ENCODE assay signal across 14 mouse cellular contexts in the genomic region with DNA sequence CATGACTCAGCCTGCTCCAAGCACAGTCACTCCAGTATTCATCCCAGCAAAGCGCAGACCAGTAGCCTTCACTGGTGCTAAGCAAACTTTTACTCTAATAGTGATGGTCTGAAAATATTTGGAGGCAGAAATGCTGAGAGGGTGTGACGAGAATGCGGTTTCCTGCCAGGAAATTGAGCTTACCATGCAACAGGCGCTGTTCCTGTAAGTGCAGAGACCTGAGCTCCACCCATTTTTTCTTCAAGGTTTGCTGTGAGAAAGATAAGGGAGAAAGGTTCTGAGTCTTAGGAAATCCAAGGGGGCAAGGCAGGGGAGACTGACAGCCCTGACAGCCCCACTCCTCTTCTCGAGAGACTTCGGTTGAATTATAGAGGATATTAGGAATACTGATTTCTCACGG. TPM values are rescaled to one million over a fixed set of nuclear protein-coding genes. Genes with fewer than 3 reads are reported as not detected.
A peak's percentile ranks its signal among the peaks of the same experiment; 100 is the strongest.
DNase-seq lines count a peak whose midpoint lies in the region; ATAC-seq and TF ChIP-seq lines count a peak whose summit lies in the region.
"Had no signal": no experiment of that assay in that cellular context is flagged by ENCODE, and none has a peak within 500 bp of the region (broad histone marks: within the 10 kb centered on the region; RNA-seq: fewer than 3 reads in every experiment).

No protein-coding gene starts in this region.

- no peak overlapping the region; the same call in 1 of the 2 replicates for H3K4me2 ChIP-seq in liver, embryonic 13.5 days
- H3K4me2 ChIP-seq in forebrain, embryonic 11.5 days (ENCODE audit: low read depth, low read length, severe bottlenecking) = no peak overlapping the region
- H3K4me2 ChIP-seq: lung, embryonic 15.5 days had no signal

- H3K4me1 ChIP-seq in liver, embryonic 13.5 days (replicated peaks) = peaks cover 9% of the 10 kb centered on the region
- H3K4me1 ChIP-seq in spleen, adult 2 months (ENCODE audit: control insufficient read depth, insufficient read depth, insufficient read length) = peaks cover 23% of the 10 kb centered on the region
- no peaks in the 10 kb centered on the region for H3K4me1 ChIP-seq in forebrain, embryonic 11.5 days (replicated peaks; ENCODE audit: control insufficient read depth, insufficient read depth, low read length)
- H3K4me1 ChIP-seq: hindbrain, embryonic 10.5 days; lung, embryonic 15.5 days had no signal

- H3K9ac ChIP-seq in liver, embryonic 13.5 days = no peak overlapping the region
- H3K9ac ChIP-seq in forebrain, embryonic 11.5 days (ENCODE audit: low read length) = no peak overlapping the region
- H3K9ac ChIP-seq: lung, embryonic 15.5 days had no signal

- no peak for TF ChIP-seq CTCF in spleen, adult 2 months (IDR thresholded peaks at IDR 0.05; ENCODE audit: extremely low read depth, insufficient read depth, insufficient read length, insufficient replicate concordance)

- no peaks in the 10 kb centered on the region for H3K36me3 ChIP-seq in liver, embryonic 13.5 days
- peaks cover 32% of the 10 kb centered on the region for H3K36me3 ChIP-seq in spleen, adult 2 months (ENCODE audit: control insufficient read depth, insufficient read depth, low read length)
- no peaks in the 10 kb centered on the region for H3K36me3 ChIP-seq in forebrain, embryonic 11.5 days (ENCODE audit: control insufficient read depth, insufficient read depth, low read length)
- H3K36me3 ChIP-seq: hindbrain, embryonic 10.5 days; lung, embryonic 15.5 days had no signal

- no peaks in the 10 kb centered on the region for H3K9me3 ChIP-seq in liver, embryonic 13.5 days (replicated peaks)
- no peaks in the 10 kb centered on the region for H3K9me3 ChIP-seq in forebrain, embryonic 11.5 days (ENCODE audit: control insufficient read depth, low read length)
- H3K9me3 ChIP-seq: hindbrain, embryonic 10.5 days; lung, embryonic 15.5 days had no signal

- 21% methylated on average over 7 of the region's 7 CpGs for WGBS in liver, embryonic 13.5 days (ENCODE audit: insufficient replicate concordance)
- 8% methylated on average over 7 of the region's 7 CpGs for WGBS in spleen, adult 2 months
- WGBS in forebrain, embryonic 11.5 days = 95% methylated on average over 7 of the region's 7 CpGs

- no peaks in the 10 kb centered on the region for H3K27me3 ChIP-seq in liver, embryonic 13.5 days
- no peaks in the 10 kb centered on the region for H3K27me3 ChIP-seq in spleen, adult 2 months (ENCODE audit: control insufficient read depth, insufficient read depth, low read length)
- H3K27me3 ChIP-seq in forebrain, embryonic 11.5 days (ENCODE audit: control insufficient read depth, insufficient read depth, low read length) = no peaks in the 10 kb centered on the region
- H3K27me3 ChIP-seq: lung, embryonic 15.5 days had no signal

- no peak for TF ChIP-seq POLR2A in spleen, adult 2 months (IDR thresholded peaks at IDR 0.05; ENCODE audit: low read depth, low read length)

- peak; percentile 54 for ATAC-seq in liver, embryonic 13.5 days (ENCODE audit: low read depth)
- no peak for ATAC-seq in forebrain, embryonic 11.5 days (replicated peaks; ENCODE audit: low FRiP score)

- peak; percentile 90 for DNase-seq in CD4-positive helper T cell, adult 2 months (ENCODE audit: low read depth, low spot score)
- DNase-seq in MEL-GATA-1-ER (ENCODE audit: extremely low read depth, low read depth) = peak; percentile 90
- DNase-seq in liver, embryonic 13.5 days = no peak
- peak in 1 of 2 experiments; percentile 73 for DNase-seq in spleen, adult 2 months (ENCODE audit: low read depth in 1 of 2, low spot score in 2 of 2)
- no peak for DNase-seq in right cerebral cortex, postnatal 4 days
- DNase-seq in forebrain, embryonic 11.5 days (ENCODE audit: low spot score) = no peak
- no peak for DNase-seq in c-Kit-positive CD71-positive TER-119-positive erythroid progenitor cells, embryonic 14.5 days (ENCODE audit: low spot score)
- DNase-seq: adrenal gland, postnatal 10 days; cerebellum, adult 18-20 months; gastrocnemius, postnatal 25 days had no signal

- H3K4me3 ChIP-seq in liver, embryonic 13.5 days (replicated peaks) = no peak overlapping the region
- H3K4me3 ChIP-seq in spleen, adult 2 months (ENCODE audit: extremely low read depth, insufficient read depth, insufficient read length) = 0 out of 2 replicates have a peak overlapping the region, but pooled peaks have one; percentile 23
- H3K4me3 ChIP-seq in forebrain, embryonic 11.5 days (ENCODE audit: low read depth, low read length) = no peak overlapping the region
- H3K4me3 ChIP-seq: erythroblast, embryonic 14.5 days; hindbrain, embryonic 10.5 days; lung, embryonic 15.5 days; myocyte had no signal

- H3K27ac ChIP-seq in liver, embryonic 13.5 days = no peak overlapping the region
- H3K27ac ChIP-seq in spleen, adult 2 months (ENCODE audit: insufficient read depth, low read length) = peak overlapping the region; percentile 92
- H3K27ac ChIP-seq in forebrain, embryonic 11.5 days (ENCODE audit: low read depth, low read length) = no peak overlapping the region
- H3K27ac ChIP-seq: hindbrain, embryonic 10.5 days; lung, embryonic 15.5 days had no signal

RNA-seq across cellular contexts. Expression of gene Cytip, which starts 57.7 kb away (rescaled TPM):
- polyA plus RNA-seq in liver, embryonic 13.5 days (2015; fragmentation: Nextera tagmentation; extraction: Ambion mirVana) = 1.6 and 2.5 TPM in 2 replicates
- polyA plus RNA-seq in spleen, adult 2 months (2012; rRNA removed) = 152 and 254 TPM in 2 replicates
- polyA plus RNA-seq in forebrain, embryonic 11.5 days (2014; fragmentation: Nextera tagmentation; extraction: Ambion mirVana) = 0.21 TPM in 1 of 2 replicates, not detected in the other
- polyA plus RNA-seq: erythroblast, embryonic 14.5 days had no signal

Comparison
In these comparisons a context has a peak if more than half of its experiments do, and no peak if none do; other contexts are left out.
1. DNase-seq: peak in CD4-positive helper T cell, adult 2 months (single experiment) and MEL-GATA-1-ER (single experiment); none in liver, embryonic 13.5 days (single experiment), right cerebral cortex, postnatal 4 days (single experiment), forebrain, embryonic 11.5 days (single experiment) and c-Kit-positive CD71-positive TER-119-positive erythroid progenitor cells, embryonic 14.5 days (single experiment).
2. RNA of gene Cytip, which starts 57.7 kb away (polyA plus RNA-seq): 152 to 254 TPM in spleen, adult 2 months; 1.6 to 2.5 TPM in liver, embryonic 13.5 days and 0.21 TPM in forebrain, embryonic 11.5 days; every median in the first group is over 10 times any median in the second.